Mouse (Mus musculus) spleen, adult 2 months (tissue): ENCODE results near the gene Rab22a.

Experiments
- CTCF ChIP-seq: fragments of 200-500 bp; IDR thresholded peaks from 2 replicates; pipeline ENCODE4 v1.5.1; 2011; ENCODE audit warnings: mild to moderate bottlenecking, inconsistent platforms; ENCODE audit not compliant: insufficient read depth, insufficient read length, insufficient replicate concordance; ENCODE audit errors: extremely low read depth
- POLR2A ChIP-seq: fragments of 200-500 bp; IDR thresholded peaks from 2 replicates; pipeline ENCODE4 v1.6.1; 2011; ENCODE audit warnings: low read depth, low read length, inconsistent platforms

DNA sequence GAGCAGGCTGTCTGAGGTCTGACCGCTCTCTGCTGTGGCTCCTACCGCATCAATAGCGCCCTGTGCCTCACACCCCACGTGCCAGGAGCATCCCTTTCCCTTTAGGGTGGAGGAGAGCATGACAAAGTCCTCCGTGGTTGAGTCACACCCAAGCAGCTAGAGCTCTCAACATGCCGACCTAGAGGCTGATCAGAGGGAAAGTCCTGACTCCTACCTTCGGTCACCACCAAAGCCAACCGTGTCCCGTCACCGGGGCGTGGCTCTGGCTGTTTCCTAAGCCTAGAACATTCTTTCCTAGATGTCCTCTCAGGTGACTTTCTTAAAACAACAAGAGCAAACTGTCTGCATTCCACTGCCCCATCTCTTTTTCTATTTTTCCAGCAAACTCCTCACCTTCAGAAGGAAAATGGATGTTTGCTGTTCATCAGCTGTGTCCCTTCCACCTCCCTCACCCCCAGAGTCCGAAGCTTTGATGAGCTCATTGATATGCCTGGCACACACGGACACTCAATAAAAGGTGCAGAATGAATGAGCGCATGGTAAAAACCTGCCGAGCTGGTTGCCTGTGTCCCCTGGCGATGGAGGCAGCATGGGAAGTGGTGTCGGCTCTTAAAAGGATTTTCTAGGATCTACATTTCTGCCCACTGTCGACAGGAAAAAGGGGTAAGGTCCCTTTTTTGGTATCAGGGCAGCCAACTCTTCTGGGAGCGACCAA, 12.2 kb upstream of the Rab22a start:
- TF ChIP-seq CTCF = no peak
- TF ChIP-seq POLR2A = no peak
